8 mouse cellular contexts compared by ENCODE assay signal in genomic region chr7:44467811-44468411, GRCm38 (mm10). TPM values are rescaled to one million over a fixed set of nuclear protein-coding genes. Genes with fewer than 3 reads are reported as not detected.
DNase-seq lines count a peak whose midpoint lies in the region; ATAC-seq lines count a peak whose summit lies in the region.

TSS of gene Josd2 (plus strand) at chr7:44467980.

- ATAC-seq in CD4-positive, CD25-positive, alpha-beta regulatory T cell, adult 4 months = peak; percentile 98
- peak; percentile 82 for ATAC-seq in heart, embryonic 14.5 days (ENCODE audit: insufficient number of reproducible peaks, insufficient read depth, low FRiP score, low read depth)
- peak; percentile 86 for ATAC-seq in liver, embryonic 13.5 days (ENCODE audit: low read depth)
- peak; percentile 98 for ATAC-seq in stomach, embryonic 16.5 days (ENCODE audit: insufficient read depth, low FRiP score)

- peak within 1 kb of the TSS; percentile 97 to 99 for H3K27ac ChIP-seq in heart, embryonic 14.5 days (replicated peaks in 1 of 2; ENCODE audit: control insufficient read depth in 1 of 2, insufficient read depth in 1 of 2, low read depth in 2 of 2, low read length in 2 of 2)
- H3K27ac ChIP-seq in liver, embryonic 13.5 days = peak within 1 kb of the TSS; percentile 97
- H3K27ac ChIP-seq in stomach, embryonic 16.5 days (ENCODE audit: low read length) = peak within 1 kb of the TSS; percentile 61

- DNase-seq in c-Kit-negative CD71-positive TER-119-positive erythroid progenitor cells, embryonic 14.5 days (ENCODE audit: low read depth, low spot score) = peak; percentile 97
- DNase-seq in fibroblast of lung, adult 2 months (ENCODE audit: low read depth) = peak; percentile 98
- DNase-seq in kidney, postnatal 14 days = peak; percentile 97
- peak; percentile 95 for DNase-seq in liver, embryonic 13.5 days
- peak; percentile 94 for DNase-seq in neural tube, embryonic 10.5 days (ENCODE audit: extremely low spot score, low spot score)

- WGBS in heart, embryonic 14.5 days = 1% methylated on average over 42 of the region's 42 CpGs
- under 1% methylated on average over 42 of the region's 42 CpGs for WGBS in liver, embryonic 13.5 days (ENCODE audit: insufficient replicate concordance)
- WGBS in stomach, embryonic 16.5 days = under 1% methylated on average over 42 of the region's 42 CpGs

- H3K4me3 ChIP-seq in heart, embryonic 14.5 days (ENCODE audit: control insufficient read depth in 1 of 2, insufficient read depth in 1 of 2, low read depth in 1 of 2, low read length in 2 of 2) = peak within 1 kb of the TSS; percentile 71 to 83
- peak within 1 kb of the TSS; percentile 88 for H3K4me3 ChIP-seq in liver, embryonic 13.5 days (replicated peaks)
- peak within 1 kb of the TSS; percentile 72 for H3K4me3 ChIP-seq in stomach, embryonic 16.5 days (replicated peaks; ENCODE audit: low read length)

- H3K9ac ChIP-seq in heart, embryonic 14.5 days (ENCODE audit: low read length) = peak within 1 kb of the TSS; percentile 84
- H3K9ac ChIP-seq in liver, embryonic 13.5 days = peak within 1 kb of the TSS; percentile 92
- H3K9ac ChIP-seq in stomach, embryonic 16.5 days (ENCODE audit: low read length) = peak within 1 kb of the TSS; percentile 83

- peak within 1 kb of the TSS; percentile 95 for H3K4me2 ChIP-seq in heart, embryonic 14.5 days (ENCODE audit: low read length)
- H3K4me2 ChIP-seq in liver, embryonic 13.5 days = peak within 1 kb of the TSS; percentile 92
- peak within 1 kb of the TSS; percentile 86 for H3K4me2 ChIP-seq in stomach, embryonic 16.5 days (ENCODE audit: low read depth, low read length)

- H3K4me1 ChIP-seq in heart, embryonic 14.5 days (ENCODE audit: control insufficient read depth in 2 of 2, insufficient read depth in 2 of 2, low read length in 2 of 2) = peaks cover 49 to 55% of the 10 kb centered on the region in 2 experiments
- H3K4me1 ChIP-seq in liver, embryonic 13.5 days (replicated peaks) = peaks cover 90% of the 10 kb centered on the region
- H3K4me1 ChIP-seq in stomach, embryonic 16.5 days (ENCODE audit: control insufficient read depth, insufficient read depth, low read length) = peaks cover 7% of the 10 kb centered on the region

- H3K36me3 ChIP-seq in heart, embryonic 14.5 days (ENCODE audit: control insufficient read depth, insufficient read depth, low read length) = no peaks in the 10 kb centered on the region
- peaks cover 26% of the 10 kb centered on the region for H3K36me3 ChIP-seq in liver, embryonic 13.5 days
- no peaks in the 10 kb centered on the region for H3K36me3 ChIP-seq in stomach, embryonic 16.5 days (ENCODE audit: control insufficient read depth, insufficient read depth, low read length)

- no peaks in the 10 kb centered on the region for H3K9me3 ChIP-seq in heart, embryonic 14.5 days (ENCODE audit: control insufficient read depth, low read length)
- H3K9me3 ChIP-seq in liver, embryonic 13.5 days (replicated peaks) = no peaks in the 10 kb centered on the region
- H3K9me3 ChIP-seq in stomach, embryonic 16.5 days (replicated peaks; ENCODE audit: control insufficient read depth, low read length) = no peaks in the 10 kb centered on the region

- peaks cover under 1% of the 10 kb centered on the region; the same call in 1 of the 2 replicates for H3K27me3 ChIP-seq in heart, embryonic 14.5 days (ENCODE audit: control insufficient read depth, insufficient read depth, low read length)
- H3K27me3 ChIP-seq in liver, embryonic 13.5 days = peaks cover 27% of the 10 kb centered on the region
- H3K27me3 ChIP-seq in stomach, embryonic 16.5 days (ENCODE audit: control insufficient read depth, insufficient read depth, low read length) = peaks cover 25% of the 10 kb centered on the region

RNA-seq across cellular contexts. Expression of gene Josd2, which starts in this region (rescaled TPM):
- polyA plus RNA-seq in CD4-positive, CD25-positive, alpha-beta regulatory T cell, adult 4 months (2017; shearing (Covaris generic)) = 10 to 100 TPM; 54.9 to 76.4 TPM
- polyA plus RNA-seq in heart, embryonic 14.5 days (2014; fragmentation: Nextera tagmentation; extraction: Ambion mirVana) = 128 and 131 TPM in 2 replicates
- polyA plus RNA-seq in liver, embryonic 13.5 days (2015; fragmentation: Nextera tagmentation; extraction: Ambion mirVana) = 170 and 176 TPM in 2 replicates
- 88.0 and 102 TPM in 2 replicates for polyA plus RNA-seq in stomach, embryonic 16.5 days (2015; fragmentation: Nextera tagmentation; extraction: Ambion mirVana)

Comparison
In these comparisons a context has a peak if more than half of its experiments do, and no peak if none do; other contexts are left out.
1. Peak in every context shown above with its lines: DNase-seq, ATAC-seq, H3K4me3 ChIP-seq and H3K27ac ChIP-seq.